Mouse (Mus musculus): ENCODE data around the gene Casq1. TPM values are rescaled to one million over a fixed set of nuclear protein-coding genes. Genes with fewer than 3 reads are reported as not detected.

The Casq1 gene
- total RNA-seq, 2 experiments from 2014 or later: 4,961 to 5,359 TPM

- peak; percentile 78 for DNase-seq
Observed at GRCm38 (mm10) chr1:172206141-172206917, 13.3 kb downstream of the Casq1 start, which contains the start of gene Pea15a. Pea15a (minus strand) TSS chr1:172206804.

GRCm38 (mm10) chr1:172205741-172206087 is 14.0 kb downstream of the Casq1 start:
- no peak for DNase-seq

- DNase-seq: no peak
Observed at GRCm38 (mm10) chr1:172204814-172205740, 14.6 kb downstream of the Casq1 start.

GRCm38 (mm10) chr1:172204033-172204813 is 15.4 kb downstream of the Casq1 start:
- no peak for DNase-seq

GRCm38 (mm10) chr1:172203566-172203965 is 16.1 kb downstream of the Casq1 start:
- no peak for DNase-seq

- no peak for DNase-seq
Observed at GRCm38 (mm10) chr1:172202894-172203522, 16.7 kb downstream of the Casq1 start.

GRCm38 (mm10) chr1:172201967-172202880 is 17.4 kb downstream of the Casq1 start:
- DNase-seq: no peak

- DNase-seq: peak; percentile 45
Observed at GRCm38 (mm10) chr1:172200871-172201447, 18.7 kb downstream of the Casq1 start.

- DNase-seq: no peak
Observed at GRCm38 (mm10) chr1:172200161-172200560, 19.5 kb downstream of the Casq1 start.

- DNase-seq: no peak
Observed at GRCm38 (mm10) chr1:172198996-172199395, 20.7 kb downstream of the Casq1 start.

GRCm38 (mm10) chr1:172198316-172198715 is 21.4 kb downstream of the Casq1 start:
- DNase-seq: no peak

- no peak for DNase-seq
Observed at GRCm38 (mm10) chr1:172197851-172198250, 21.8 kb downstream of the Casq1 start.

GRCm38 (mm10) chr1:172197146-172197545 is 22.5 kb downstream of the Casq1 start:
- no peak for DNase-seq

- DNase-seq: no peak
Observed at GRCm38 (mm10) chr1:172194435-172194834, 25.2 kb downstream of the Casq1 start.

GRCm38 (mm10) chr1:172192217-172192616 is 27.5 kb downstream of the Casq1 start:
- no peak for DNase-seq

GRCm38 (mm10) chr1:172191578-172191977 is 28.1 kb downstream of the Casq1 start:
- no peak for DNase-seq

GRCm38 (mm10) chr1:172188891-172189290 is 30.8 kb downstream of the Casq1 start:
- no peak for DNase-seq

GRCm38 (mm10) chr1:172186401-172187289 is 33.0 kb downstream of the Casq1 start:
- no peak for DNase-seq

GRCm38 (mm10) chr1:172183915-172184314 is 35.8 kb downstream of the Casq1 start:
- no peak for DNase-seq

All from gastrocnemius, postnatal 10 days (tissue).